ENCODE assay signal across 9 mouse cellular contexts in the genomic region with DNA sequence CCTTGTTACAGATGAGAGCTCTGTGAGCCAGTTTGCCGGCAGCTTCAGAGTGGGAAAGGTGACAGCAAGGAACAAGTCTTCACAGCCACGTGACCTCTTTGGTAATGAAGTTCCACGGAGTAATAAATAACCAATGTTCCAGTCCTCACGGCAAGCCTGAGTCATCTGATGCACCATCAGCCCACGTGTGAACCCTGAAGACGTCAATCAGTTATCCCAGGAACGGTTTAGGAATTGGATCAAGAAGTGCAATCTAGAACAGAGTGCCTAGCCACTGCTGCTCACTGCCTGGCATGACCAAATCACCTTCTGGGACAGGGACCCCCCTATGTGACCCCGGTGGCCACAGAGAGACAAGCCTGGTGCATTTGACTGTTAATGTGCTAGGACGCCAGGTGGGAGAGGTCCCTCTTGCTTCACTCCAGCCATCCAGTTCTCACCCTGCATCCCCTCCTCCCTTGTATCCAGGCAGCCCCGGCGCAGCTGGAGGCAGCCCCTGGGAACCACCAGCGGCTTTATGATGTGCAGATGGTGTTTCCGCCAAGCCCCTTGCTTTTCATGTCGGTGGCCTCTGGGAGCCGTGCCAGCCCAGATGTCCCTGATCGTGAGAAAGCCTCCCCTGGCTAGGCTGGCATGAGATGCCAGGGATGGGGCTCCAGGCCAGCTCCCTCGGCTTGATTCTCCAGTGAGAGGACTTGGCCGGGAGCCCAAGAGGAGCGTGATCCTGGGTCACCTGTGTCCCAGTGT. TPM values are rescaled to one million over a fixed set of nuclear protein-coding genes. Genes with fewer than 3 reads are reported as not detected.
DNase-seq lines count a peak whose midpoint lies in the region; ATAC-seq and TF ChIP-seq lines count a peak whose summit lies in the region.
"Had no signal": no experiment of that assay in that cellular context is flagged by ENCODE, and none has a peak within 500 bp of the region (broad histone marks: within the 10 kb centered on the region; RNA-seq: fewer than 3 reads in every experiment).

No protein-coding gene starts in this region.

- H3K9ac ChIP-seq in hindbrain, embryonic 15.5 days: no peak overlapping the region
- no peak overlapping the region for H3K9ac ChIP-seq in limb, embryonic 11.5 days (ENCODE audit: low read length)
- H3K9ac ChIP-seq: liver, embryonic 14.5 days had no signal

- no peak for TF ChIP-seq CTCF in gastrocnemius, adult 2 months (IDR thresholded peaks at IDR 0.05)

- intact Hi-C loops in gastrocnemius, adult 2 months (cut with DNase I): no loop called here

- peak; percentile 32 for DNase-seq in gastrocnemius, adult 2 months
- DNase-seq in gastrocnemius, postnatal 25 days: no peak
- peak; percentile 83 for DNase-seq in MN1 (ENCODE audit: low spot score)
- DNase-seq in cerebellum, adult 9-10 months: peak; percentile 34
- DNase-seq in limb, embryonic 11.5 days (ENCODE audit: low spot score): peak; percentile 56
- DNase-seq in testis, postnatal 14 days (ENCODE audit: low spot score): peak; percentile 16
- DNase-seq in T-cell, adult 2 months (ENCODE audit: low spot score): no peak

- H3K4me3 ChIP-seq in gastrocnemius, adult 2 months: no peak overlapping the region
- no peak overlapping the region for H3K4me3 ChIP-seq in hindbrain, embryonic 15.5 days
- H3K4me3 ChIP-seq in limb, embryonic 11.5 days (ENCODE audit: low read depth, low read length): no peak overlapping the region

- no peak overlapping the region for H3K4me2 ChIP-seq in hindbrain, embryonic 15.5 days
- H3K4me2 ChIP-seq in limb, embryonic 11.5 days (ENCODE audit: low read depth, severe bottlenecking): no peak overlapping the region

- no peak overlapping the region for H3K27ac ChIP-seq in gastrocnemius, adult 2 months
- H3K27ac ChIP-seq in hindbrain, embryonic 15.5 days (replicated peaks): no peak overlapping the region
- H3K27ac ChIP-seq in limb, embryonic 11.5 days (replicated peaks; ENCODE audit: low read depth, low read length): no peak overlapping the region
- H3K27ac ChIP-seq: liver, embryonic 14.5 days had no signal

- peaks cover 2% of the 10 kb centered on the region; the same call in 1 of the 2 replicates for H3K27me3 ChIP-seq in hindbrain, embryonic 15.5 days
- H3K27me3 ChIP-seq in limb, embryonic 11.5 days (ENCODE audit: control insufficient read depth, insufficient read depth, low read length): no peaks in the 10 kb centered on the region

- ATAC-seq in hindbrain, embryonic 15.5 days (ENCODE audit: low FRiP score, low read depth): peak; percentile 87
- ATAC-seq in limb, embryonic 11.5 days (ENCODE audit: insufficient number of reproducible peaks, low FRiP score, low TSS enrichment, low read depth): no peak

- H3K36me3 ChIP-seq in hindbrain, embryonic 15.5 days: no peaks in the 10 kb centered on the region
- H3K36me3 ChIP-seq in limb, embryonic 11.5 days (ENCODE audit: control insufficient read depth, insufficient read depth, low read length): no peaks in the 10 kb centered on the region

- no peaks in the 10 kb centered on the region for H3K9me3 ChIP-seq in hindbrain, embryonic 15.5 days
- H3K9me3 ChIP-seq in limb, embryonic 11.5 days (ENCODE audit: control insufficient read depth, low read length): no peaks in the 10 kb centered on the region

- WGBS in hindbrain, embryonic 15.5 days: 30% methylated on average over 19 of the region's 19 CpGs
- WGBS in limb, embryonic 11.5 days: 35% methylated on average over 19 of the region's 19 CpGs

- peaks cover 18% of the 10 kb centered on the region for H3K4me1 ChIP-seq in hindbrain, embryonic 15.5 days (replicated peaks)
- H3K4me1 ChIP-seq in limb, embryonic 11.5 days (ENCODE audit: control insufficient read depth, insufficient read depth, low read length): peaks cover 8% of the 10 kb centered on the region

RNA-seq across cellular contexts. Expression of gene Brd7, which starts 15.0 kb away (rescaled TPM):
- 10 to 100 TPM; 74.5 to 85.4 TPM for total RNA-seq in gastrocnemius, adult 2 months (2021)
- total RNA-seq in gastrocnemius, postnatal 25 days (2021): 10 to 100 TPM; 63.3 to 72.9 TPM
- 61.9 and 62.7 TPM in 2 replicates for polyA plus RNA-seq in hindbrain, embryonic 15.5 days (2015; fragmentation: Nextera tagmentation; extraction: Ambion mirVana)
- polyA plus RNA-seq in limb, embryonic 11.5 days (2014; fragmentation: Nextera tagmentation; extraction: Ambion mirVana): 108 and 112 TPM in 2 replicates

Comparison
In these comparisons a context has a peak if more than half of its experiments do, and no peak if none do; other contexts are left out.
1. DNase-seq: peak in gastrocnemius, adult 2 months (single experiment), MN1 (single experiment), cerebellum, adult 9-10 months (single experiment), limb, embryonic 11.5 days (single experiment) and testis, postnatal 14 days (single experiment); none in gastrocnemius, postnatal 25 days (single experiment) and T-cell, adult 2 months (single experiment).